Mouse (Mus musculus): ENCODE results near the gene Mypn.

The Mypn gene

DNA sequence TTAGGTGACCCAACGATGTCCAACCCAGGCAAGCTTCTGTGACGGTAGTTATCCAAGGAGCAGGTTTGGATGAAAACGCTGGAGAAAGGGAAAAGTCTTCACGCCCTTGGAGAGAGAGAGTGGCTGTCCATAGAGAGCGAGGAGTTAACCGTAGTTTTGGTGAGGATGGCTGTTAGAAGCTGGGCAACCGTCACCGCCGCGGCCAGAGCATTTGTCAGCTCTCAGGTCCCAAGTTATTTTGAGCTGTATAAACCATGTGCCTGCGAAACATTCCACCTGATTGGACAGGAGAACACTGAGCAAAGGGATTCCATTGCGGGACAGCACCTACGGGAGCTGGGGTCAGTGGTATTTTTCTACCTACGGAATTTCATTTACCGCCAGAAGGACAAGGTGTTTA, at the start of gene Mypn:
TSS of gene Mypn (minus strand) at position 225 of the 400 bp plus-strand sequence.
- DNase-seq (ENCODE audit: low read depth, low spot score), result no peak

DNA sequence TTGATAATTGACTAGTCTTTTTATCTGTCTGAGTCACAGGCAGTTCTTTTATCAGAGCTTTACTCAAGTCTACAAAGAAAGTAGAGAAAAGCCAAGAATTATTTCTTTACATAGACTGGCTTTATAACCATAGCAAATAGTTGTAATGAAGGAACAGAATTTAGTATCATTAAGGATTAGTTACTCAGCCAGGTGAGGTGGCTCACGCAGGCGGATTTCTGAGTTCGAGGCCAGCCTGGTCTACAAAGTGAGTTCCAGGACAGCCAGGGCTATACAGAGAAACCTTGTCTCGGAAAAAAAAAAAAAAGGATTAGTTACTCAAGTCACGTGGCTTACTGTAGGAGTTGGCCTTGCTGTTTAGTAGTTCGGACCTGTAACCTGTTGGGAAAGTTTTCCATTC, 44.7 kb upstream of the Mypn start:
- no peak for DNase-seq (ENCODE audit: low read depth, low spot score)

DNA sequence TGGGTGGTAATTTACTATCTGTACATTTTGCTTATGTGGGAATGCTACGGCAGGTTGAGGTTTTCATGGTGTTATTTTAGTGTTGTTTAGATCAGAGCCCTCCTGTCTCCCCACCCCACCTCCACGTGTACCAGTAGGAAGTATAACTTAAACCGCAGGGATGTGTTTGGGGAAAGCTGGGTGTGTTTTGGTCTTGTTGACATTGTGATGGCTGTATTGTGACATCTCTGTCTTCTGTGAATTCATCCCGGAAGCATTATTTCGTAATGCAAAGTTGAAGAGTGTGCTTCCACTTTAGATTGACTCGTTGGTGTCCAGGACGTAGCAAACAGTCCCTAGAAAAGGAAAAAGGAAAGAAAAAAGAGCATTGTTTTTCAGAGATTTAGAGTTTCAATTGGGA, 43.7 kb upstream of the Mypn start:
- no peak for DNase-seq (ENCODE audit: low read depth, low spot score)

DNA sequence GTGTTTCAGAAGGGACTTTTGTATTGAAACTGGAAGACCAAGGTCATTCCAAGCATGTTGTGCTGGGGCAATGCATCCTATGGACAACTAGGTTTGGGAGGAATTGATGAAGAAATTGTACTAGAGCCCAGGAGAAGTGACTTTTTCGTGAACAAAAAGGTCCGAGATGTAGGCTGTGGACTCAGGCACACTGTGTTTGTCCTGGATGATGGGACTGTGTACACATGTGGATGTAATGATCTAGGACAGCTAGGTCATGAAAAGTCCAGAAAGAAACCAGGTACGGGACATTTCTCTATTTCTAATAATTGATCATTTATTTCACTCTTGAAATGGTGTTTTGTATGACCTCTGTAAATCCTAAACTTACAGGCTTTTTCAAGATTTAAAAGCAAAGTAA, 42.1 kb upstream of the Mypn start:
- DNase-seq (ENCODE audit: low read depth, low spot score), result peak; percentile 18

DNA sequence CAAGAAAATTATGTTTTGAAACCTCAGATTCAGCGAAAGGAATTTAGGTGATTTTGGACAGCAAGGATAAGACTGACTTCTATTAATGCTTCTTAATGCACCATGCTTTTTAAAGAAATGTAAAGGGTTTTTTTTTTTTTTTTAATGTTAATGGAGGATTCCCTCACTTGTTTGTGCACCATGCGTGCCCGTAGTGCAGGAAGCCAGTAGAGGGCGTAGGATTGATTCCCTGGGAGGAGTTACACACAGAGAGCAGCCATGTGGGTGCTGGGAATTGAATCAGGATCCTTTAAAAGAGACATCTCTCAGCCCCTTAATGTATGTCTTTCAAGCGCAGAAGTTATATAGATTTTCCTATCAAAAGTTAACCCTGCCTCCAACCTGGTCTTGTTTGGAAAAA, 41.0 kb upstream of the Mypn start:
- DNase-seq (ENCODE audit: low read depth, low spot score), result peak; percentile 51

DNA sequence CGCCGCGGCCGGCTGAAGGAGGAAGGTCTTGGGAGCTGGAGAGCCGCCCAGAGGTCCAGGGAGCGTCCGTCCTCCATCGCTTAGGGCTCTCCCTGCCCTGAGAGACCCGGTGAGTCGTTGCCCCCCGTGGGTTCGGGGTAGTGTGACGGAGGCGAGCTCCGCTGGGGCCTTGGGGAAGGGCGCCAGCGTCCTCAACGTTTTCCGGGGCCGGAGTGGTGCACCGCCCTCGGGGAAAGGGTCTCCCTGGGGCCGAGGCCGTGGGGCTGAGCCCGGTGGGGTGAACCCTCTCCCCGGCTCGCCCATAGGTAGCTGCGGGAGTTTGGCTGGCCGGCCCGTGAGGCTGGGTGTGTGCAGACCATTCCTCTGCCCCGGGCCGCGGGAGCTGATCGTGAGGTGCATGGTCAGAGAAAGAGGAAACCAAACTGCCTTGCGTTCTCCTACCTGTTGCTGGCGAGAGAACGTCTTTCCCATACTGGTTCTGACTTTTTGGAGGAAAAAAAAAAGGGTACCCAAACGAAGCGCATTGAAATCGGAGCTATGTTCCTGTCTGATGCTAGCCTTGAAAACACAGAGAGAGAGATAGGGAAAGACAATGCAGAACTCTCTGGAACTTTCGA, 40.4 kb upstream of the Mypn start:
- no peak for DNase-seq (ENCODE audit: low read depth, low spot score)

DNA sequence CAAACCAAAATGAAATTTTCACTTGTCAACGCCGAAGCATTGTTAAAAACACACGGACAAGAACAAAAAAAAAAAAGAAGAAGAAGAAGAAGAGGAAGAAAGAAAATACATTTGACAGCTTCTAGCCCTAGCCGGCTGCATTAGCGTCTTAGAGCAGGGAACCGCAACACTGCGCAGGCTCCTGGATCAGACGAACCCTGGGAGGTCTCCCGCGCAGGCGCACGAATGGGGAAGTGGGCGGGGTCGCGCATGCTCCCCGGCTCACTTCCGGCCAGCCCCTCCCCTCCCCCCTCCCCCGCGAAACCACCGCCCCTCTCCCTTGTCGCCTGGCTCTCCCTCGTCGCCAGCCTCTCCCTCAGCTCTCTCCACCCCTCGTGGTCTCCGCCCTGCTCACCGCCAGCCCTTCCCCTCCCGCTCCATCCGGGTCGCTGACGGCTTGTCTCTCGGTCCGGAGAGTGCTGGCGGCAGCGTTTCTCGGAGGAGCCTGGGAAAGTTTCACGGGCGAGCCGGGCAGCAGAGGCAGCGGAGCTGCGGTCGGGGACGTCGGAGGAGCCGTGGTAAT, 39.8 kb upstream of the Mypn start, which contains the start of gene Herc4:
TSS of gene Herc4 (plus strand) at position 318 of the 562 bp plus-strand sequence.
- DNase-seq (ENCODE audit: low read depth, low spot score), result peak; percentile 96

DNA sequence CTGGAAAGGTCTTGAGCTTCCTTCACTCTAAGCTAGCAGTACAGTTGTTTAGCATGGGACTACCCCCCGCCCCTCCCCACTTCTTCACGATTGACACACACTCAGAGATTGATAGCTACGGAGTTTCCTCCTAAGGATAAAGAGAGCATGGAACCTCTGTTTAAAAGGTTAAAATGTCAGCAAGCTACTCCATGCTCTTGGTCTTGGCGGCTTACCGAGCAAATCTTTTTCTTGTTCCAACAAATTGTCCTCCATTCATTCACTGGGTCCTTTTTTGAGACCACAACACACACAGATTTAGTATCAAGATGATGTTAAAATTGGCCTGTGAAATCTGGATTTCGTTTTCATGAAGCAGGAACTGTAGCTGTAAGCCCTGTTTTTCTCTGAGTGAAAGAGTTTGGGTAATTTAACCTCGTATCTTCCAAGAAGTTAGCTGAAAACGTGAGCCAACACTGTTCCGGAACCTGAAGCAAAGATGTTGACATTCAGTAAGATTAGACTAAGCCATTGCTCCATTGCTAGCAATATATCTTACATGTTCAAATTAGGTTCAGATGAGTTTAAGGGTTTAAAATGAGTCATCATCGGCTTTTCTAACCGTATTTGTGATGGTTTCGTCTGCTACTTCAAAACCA, 39.2 kb upstream of the Mypn start:
- DNase-seq (ENCODE audit: low read depth, low spot score), result no peak

DNA sequence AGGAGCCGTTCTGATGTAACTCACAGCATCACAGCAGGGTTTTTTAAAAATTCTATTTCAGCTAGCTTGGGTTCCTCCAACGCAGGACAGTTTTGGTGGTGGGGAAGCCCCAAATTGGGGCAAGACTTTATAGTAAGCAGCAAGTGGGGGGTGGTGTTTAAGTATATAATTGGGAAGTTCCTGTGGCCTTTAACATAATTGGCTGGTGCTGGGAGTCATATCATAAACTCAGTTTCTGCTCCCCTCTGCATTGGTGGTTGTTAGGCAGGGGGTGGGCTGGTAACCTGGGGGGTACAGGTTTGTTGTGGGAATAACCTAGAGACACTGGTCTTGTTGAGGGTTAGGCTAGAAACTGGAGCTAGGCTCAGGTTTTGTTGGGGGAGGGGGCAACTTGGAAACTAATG, 37.1 kb upstream of the Mypn start:
- DNase-seq (ENCODE audit: low read depth, low spot score), result peak; percentile 31

DNA sequence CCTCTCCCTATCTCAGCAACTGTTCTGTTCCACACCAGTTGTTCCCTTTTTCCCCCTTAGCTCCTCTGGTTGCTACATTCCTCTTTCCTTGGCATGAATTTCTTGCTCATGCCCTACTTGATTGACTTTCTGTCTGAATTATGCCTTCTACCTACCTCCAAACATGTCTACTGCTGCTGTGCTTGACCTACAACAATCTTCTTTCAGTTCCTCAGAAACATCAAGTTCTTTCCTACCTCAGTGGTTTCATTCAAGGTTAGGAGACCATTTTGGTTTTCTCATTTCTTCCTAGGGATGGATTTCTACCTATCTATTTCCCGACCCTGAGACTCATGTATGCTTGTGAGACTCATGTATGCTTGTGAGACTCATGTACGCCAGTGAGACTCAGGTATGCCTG, 36.1 kb upstream of the Mypn start:
- DNase-seq (ENCODE audit: low read depth, low spot score), result no peak

DNA sequence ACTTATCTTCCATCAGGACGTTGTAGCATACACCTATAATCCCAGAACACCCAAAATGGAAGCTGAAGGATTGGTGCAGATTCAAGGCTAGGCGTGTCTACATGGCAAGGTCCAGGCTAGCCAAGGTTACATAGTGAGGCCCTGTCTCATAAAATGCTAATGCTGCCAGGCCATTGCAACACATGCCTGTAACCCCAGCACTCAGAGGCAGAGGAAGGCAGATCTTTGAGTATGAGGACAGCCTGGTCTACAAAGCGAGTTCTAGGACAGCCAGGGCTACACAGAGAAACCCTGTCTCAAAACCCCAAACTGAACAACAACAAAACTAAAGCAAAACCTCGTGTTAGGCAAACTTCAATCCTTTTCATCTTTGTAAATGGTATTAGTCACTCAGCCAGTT, 34.3 kb upstream of the Mypn start:
- no peak for DNase-seq (ENCODE audit: low read depth, low spot score)

DNA sequence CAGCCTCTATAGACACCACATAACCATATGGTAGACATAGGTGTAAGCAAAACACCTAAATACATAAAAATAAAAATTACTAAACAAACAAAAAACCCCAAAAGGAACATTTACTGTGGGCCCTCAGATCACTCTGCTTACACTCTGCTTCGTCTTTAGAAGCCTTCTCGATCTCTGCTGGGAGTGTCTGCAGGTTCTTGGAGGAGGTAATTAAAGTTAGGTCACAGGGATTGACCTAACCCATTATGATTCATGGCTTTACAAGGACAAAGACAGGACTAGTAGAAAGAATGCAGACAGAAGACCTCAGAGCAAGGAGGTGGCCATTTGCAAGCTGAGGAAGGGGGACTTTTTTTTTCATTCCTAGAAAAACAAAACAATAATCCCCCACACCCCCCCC, 33.5 kb upstream of the Mypn start:
- no peak for DNase-seq (ENCODE audit: low read depth, low spot score)

DNA sequence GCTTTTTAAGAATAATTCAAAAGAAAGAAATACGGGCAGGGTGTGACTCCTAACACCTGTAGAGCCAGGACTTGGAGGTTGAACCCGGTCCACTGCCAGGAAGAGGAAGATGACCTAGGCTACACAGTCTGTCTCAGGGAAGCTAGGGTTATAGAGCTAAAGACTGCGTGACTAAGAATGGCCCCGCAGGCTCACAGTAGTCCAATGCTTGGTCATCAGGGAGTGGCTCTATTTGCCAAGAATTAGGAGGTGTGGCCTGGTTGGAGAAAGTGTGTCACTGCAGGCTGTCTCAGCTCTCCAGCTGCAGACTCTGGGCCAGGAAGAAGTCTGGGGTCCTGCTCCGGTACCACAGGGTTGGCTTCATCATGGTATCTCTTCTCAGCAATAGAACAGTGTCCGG, 32.9 kb upstream of the Mypn start:
- DNase-seq (ENCODE audit: low read depth, low spot score), result no peak

DNA sequence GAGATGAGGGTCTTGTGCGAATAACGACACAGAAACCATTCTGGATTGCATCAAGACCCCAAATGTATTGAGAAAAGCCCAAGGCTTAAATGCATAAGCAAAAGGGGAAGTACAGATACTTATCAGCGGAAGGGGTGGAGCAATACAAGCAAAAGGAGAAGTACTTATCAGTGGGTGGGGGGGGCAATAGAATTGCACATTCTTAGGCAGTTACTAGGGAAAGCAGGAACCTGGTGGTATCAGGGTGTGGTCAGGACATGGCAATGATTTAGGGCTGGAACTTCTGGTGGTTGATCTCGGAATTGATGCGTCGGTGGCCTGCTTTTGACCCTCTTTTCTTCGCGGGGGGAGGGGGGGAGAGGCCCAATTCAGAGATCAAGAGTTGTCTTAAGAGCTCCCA, 32.1 kb upstream of the Mypn start:
- DNase-seq (ENCODE audit: low read depth, low spot score), result no peak

DNA sequence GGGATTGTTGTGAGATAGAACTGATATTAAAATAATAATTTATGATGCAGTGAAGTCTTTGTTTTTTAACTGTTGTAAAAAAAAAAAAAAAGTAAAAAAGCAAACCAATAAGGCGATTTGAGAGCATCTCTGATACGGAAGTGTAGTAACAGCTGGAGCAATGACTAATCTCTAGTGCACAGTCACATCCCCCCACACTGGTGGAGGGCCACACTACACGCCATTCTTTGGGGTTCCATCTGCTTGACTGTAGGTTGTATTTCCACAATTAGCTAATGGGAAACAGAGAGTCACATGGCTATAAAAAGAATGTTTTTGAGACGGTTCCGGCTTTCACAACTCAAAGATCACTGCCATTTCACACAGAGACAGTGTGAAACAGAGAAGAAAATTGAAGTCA, 30.4 kb upstream of the Mypn start:
- DNase-seq (ENCODE audit: low read depth, low spot score), result no peak

DNA sequence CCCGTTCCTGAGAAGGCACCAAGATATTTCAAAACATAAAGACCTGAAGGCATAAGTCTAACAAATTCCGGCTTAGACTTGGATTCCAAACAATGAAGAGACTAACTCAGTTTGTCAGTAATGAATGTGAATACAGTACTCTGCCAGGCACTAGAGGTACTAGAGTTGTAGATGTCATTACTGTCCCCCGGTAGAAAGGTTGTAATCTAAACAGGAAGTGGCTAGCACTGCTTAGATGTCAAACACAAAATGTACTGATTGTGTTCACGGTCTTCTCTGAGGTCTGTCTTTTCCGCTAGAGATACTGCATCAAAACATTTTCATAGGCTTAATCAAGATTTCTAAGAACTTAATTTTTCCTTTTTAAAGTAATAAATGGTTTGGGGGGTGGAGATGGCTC, 27.9 kb upstream of the Mypn start:
- peak; percentile 63 for DNase-seq (ENCODE audit: low read depth, low spot score)

DNA sequence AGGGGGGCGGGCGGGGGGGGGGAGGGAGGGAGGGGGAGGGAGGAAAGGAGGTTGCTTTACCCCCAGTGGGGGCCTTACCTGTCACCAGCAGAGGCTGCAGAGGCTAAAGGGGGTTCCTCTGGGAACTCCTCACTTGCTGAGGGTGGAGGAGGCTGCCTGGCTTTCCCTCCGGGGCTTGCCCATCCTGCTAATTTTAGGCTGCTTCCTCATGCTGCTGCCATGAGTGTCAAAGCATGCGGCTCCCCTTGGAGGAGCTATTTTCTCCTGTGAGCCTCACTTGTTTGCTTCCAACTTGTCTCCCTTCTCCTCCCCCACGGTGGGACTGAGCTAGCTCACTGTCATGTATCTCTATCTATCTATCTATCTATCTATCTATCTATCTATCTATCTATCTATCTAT, 27.1 kb upstream of the Mypn start:
- DNase-seq (ENCODE audit: low read depth, low spot score), result no peak

DNA sequence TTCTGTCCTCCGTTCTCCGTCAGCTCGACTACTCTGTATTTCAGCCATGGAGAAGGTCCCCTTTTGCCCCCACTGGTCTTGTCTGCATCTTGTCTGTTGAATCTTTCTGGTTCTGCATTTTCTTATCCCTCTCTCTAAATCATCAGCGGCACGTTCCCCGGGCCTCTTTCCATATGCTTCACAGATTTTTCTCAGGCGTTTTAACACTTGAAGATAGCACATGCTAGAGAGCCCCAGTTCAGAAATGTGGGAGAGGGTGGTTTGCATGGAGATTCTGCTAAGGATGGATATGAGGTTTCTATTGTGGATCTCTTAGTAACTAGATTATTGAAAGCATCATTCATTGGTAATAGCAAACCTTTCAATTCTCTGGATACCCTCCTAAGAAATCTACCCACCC, 26.5 kb upstream of the Mypn start:
- no peak for DNase-seq (ENCODE audit: low read depth, low spot score)

DNA sequence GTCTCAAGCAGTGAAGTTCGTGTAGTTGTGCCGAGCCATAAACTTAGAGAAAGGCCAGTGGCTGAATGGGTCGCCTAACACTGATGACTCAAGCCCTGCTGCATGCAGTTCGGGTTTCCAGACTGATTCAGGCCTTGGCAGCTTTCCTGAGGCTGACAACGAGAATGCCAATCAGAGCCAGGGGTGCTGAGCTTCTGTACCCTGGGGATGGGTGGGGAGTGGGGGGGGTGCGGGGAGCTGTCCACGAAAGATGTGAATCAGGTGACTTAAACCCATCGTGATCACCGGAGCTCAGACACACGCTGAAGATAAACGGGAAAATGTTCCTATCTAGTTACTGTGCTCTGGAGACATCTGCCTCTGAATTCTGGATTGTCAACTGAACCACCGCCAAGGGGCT, 20.6 kb upstream of the Mypn start:
- DNase-seq (ENCODE audit: low read depth, low spot score), result no peak

DNA sequence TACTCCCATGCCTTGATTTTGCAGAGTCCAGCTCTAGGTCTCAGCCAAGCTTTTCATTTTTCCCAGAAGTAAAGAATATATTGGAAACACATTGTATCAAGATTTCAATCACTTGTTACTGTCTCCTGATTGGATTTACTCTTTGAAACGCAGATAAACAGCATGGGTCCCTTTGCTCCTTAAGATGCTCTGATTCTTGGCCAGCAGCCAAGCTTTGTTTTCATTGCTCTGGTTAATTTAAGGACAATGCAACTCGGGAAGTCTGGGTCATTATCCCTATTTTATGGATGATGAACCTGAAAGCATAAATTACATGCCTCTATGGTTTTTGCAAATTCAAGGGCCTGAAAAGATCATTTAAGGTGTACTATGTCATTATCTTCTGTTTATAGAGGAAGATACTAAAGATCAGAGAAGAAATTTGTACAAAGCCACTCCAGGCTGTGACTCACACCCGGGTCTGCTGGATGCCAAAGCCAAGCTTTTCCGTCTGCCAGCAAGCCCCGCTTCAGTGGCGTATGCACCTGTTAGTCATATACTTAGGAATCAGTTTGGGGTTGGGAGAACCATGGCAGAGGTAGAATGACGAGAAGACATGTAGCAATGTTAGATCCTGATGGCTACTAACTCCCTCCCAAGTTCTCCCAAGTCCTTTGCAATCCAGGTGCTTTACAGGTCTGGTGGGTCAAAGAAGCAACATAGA, 17.5 kb upstream of the Mypn start:
- no peak for DNase-seq (ENCODE audit: low read depth, low spot score)

DNA sequence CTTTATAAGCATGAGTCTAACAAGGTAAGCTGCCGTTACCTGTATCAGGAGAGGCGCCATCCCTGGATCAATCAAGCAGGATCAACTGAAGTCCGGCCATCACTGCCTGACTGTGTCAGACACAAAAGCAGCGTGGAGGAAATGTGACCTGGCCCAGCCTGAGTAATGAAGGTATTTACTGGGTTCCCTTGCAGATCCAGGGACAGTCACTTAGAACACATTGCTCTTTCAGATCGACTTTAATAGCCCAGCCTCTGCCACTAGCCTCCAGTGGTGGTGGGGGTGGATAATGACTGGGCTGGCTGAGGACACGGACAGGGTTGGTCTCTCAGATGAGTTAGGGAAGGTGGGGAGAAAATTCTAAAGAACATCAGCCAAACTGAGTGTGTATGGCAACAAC, 5.1 kb upstream of the Mypn start:
- DNase-seq (ENCODE audit: low read depth, low spot score), result no peak

DNA sequence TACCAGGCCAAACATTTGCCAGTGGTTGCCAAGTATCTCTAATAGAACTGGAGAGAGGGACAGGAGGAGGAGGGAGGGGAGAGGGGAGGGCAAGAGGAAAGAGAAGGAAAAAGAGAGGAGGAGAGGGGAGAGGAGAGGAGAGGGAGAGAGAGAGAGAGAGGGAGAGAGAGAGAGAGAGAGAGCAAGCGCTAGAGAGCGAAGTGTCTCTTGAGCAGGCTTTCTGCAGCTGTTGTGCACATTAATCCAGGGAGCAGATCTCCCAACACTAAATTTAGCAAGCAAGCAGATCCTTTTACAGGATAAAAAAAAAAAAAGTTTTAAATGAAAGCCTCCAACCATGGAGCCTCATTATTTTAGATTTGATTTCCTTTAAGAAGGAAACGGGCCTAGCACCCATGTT, 750 bp downstream of the Mypn start:
- no peak for DNase-seq (ENCODE audit: low read depth, low spot score)

DNA sequence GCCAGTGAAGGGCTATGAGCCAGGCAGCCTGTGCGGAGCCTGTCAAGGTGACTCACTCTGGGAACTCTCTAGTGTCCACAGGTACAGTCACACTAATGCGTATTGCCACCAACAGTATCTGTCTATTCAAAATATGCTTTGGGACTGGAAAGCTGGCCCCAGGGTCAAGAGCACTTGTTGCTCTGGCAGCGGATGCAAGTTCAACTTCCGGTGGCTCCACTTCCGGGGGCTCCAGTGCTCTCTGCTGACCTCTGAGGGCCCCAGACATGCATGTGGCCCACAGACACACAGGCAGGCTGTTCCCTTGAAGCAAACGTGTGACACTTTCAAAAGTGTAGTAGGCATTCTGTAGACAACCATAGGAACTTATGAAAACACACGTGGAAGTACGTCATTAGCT, 2.2 kb downstream of the Mypn start:
- no peak for DNase-seq (ENCODE audit: low read depth, low spot score)
